Mouse (Mus musculus): ENCODE results near the gene Olfr62. TPM values are rescaled to one million over a fixed set of nuclear protein-coding genes. Genes with fewer than 3 reads are reported as not detected.

The Olfr62 gene
- not detected in 2 replicates for polyA plus RNA-seq (2014; fragmentation: Nextera tagmentation; extraction: Ambion mirVana)

DNA sequence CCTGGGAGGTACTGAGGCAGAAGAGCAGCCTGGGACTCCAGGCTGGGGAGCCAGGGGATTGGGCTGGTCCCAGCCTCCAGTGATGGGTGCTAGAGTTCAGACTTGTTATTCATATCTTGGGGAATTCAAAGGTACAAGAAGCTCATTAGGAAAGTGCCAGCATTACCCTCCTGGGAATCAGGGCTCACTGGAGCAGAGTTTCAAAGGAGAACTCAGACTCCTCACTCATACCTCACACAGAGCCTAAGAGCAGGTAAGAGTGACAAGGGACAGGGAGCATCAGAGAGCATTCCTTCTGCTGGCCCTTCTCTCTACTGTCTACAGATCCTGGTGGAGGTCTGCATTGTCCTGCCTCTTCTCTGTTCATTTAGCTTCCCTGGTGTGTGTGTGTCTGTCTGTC is at the start of gene Olfr62:
Gene Olfr62 (plus strand): TSS at position 301 of the 400 bp plus-strand sequence.
- ATAC-seq (ENCODE audit: insufficient number of reproducible peaks, insufficient read depth, low FRiP score, low read depth), result no peak
- H3K27ac ChIP-seq (replicated peaks in 1 of 2; ENCODE audit: control insufficient read depth in 1 of 2, insufficient read depth in 1 of 2, low read depth in 2 of 2, low read length in 2 of 2), result no peak within 1 kb of the TSS

DNA sequence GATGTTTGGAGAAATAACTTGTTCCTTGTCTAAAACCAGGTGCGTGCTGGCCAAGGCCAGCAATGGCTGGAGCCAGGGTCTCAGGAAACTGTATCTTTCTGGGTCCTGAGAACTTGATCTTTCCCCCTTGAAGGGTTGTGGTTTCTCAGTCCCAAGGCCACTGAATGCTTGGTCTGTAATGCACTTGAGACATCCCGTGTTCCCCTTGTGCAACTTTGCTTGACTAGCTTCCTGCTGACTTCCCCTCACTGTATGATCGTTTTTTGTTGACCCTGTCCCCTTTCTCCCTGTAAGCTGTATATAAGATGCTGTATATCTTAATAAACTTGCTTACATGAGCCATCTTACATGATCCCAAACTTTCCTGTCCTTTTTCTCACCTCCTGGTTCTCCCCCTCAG is 48.9 kb upstream of the Olfr62 start:
- Histone ChIP-seq H3K9me3 (ENCODE audit: control insufficient read depth, low read length) (no peaks in the 10 kb centered on the region), H3K4me1 (ENCODE audit: control insufficient read depth in 2 of 2, insufficient read depth in 2 of 2, low read length in 2 of 2) (no peaks in the 10 kb centered on the region), H3K27ac (replicated peaks in 1 of 2; ENCODE audit: control insufficient read depth in 1 of 2, insufficient read depth in 1 of 2, low read depth in 2 of 2, low read length in 2 of 2) (no peak overlapping the region), H3K4me3 (ENCODE audit: control insufficient read depth in 1 of 2, insufficient read depth in 1 of 2, low read depth in 1 of 2, low read length in 2 of 2) (no peak overlapping the region), H3K9ac (ENCODE audit: low read length) (no peak overlapping the region), H3K36me3 (ENCODE audit: control insufficient read depth, insufficient read depth, low read length) (no peaks in the 10 kb centered on the region), H3K27me3 (ENCODE audit: control insufficient read depth, insufficient read depth, low read length) (peaks cover 31% of the 10 kb centered on the region; the same call in 1 of the 2 replicates), H3K4me2 (ENCODE audit: low read length) (no peak overlapping the region)
- 67% methylated on average over 3 of the region's 3 CpGs for WGBS
- no peak for ATAC-seq (ENCODE audit: insufficient number of reproducible peaks, insufficient read depth, low FRiP score, low read depth)

More for the DNA sequence above, at the start of gene Olfr62:
- H3K9ac ChIP-seq (ENCODE audit: low read length), result no peak within 1 kb of the TSS
- no peaks in the 10 kb centered on the region for H3K9me3 ChIP-seq (ENCODE audit: control insufficient read depth, low read length)
- H3K4me3 ChIP-seq (ENCODE audit: control insufficient read depth in 1 of 2, insufficient read depth in 1 of 2, low read depth in 1 of 2, low read length in 2 of 2), result no peak within 1 kb of the TSS
- H3K4me2 ChIP-seq (ENCODE audit: low read length), result no peak within 1 kb of the TSS
- H3K27me3 ChIP-seq (ENCODE audit: control insufficient read depth, insufficient read depth, low read length), result peaks cover 2% of the 10 kb centered on the region; the same call in 1 of the 2 replicates
- no peaks in the 10 kb centered on the region for H3K36me3 ChIP-seq (ENCODE audit: control insufficient read depth, insufficient read depth, low read length)
- no peaks in the 10 kb centered on the region for H3K4me1 ChIP-seq (ENCODE audit: control insufficient read depth in 2 of 2, insufficient read depth in 2 of 2, low read length in 2 of 2)

DNA sequence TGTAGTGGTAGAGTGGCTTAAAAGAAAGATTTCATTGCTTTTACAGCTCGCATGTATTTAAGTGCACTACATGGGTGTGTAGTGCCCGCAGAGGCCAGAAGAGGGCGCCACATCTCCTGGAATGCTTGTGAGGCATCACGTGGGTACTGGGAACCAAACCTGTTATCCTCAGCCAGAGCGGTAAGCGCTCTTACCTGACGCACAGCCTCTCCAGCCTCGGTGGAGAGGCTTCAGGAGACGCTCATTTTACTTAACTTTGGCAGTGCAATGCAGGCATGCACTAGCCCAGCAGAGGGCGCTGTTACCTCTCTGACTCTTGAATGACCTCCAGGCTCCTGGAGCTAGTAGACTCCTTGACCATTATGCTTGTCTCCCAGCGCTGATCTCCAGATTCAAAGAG is 46.1 kb upstream of the Olfr62 start:
- Histone ChIP-seq H3K4me2 (ENCODE audit: low read length) (no peak overlapping the region), H3K4me1 (ENCODE audit: control insufficient read depth in 2 of 2, insufficient read depth in 2 of 2, low read length in 2 of 2) (no peaks in the 10 kb centered on the region), H3K9me3 (ENCODE audit: control insufficient read depth, low read length) (no peaks in the 10 kb centered on the region), H3K9ac (ENCODE audit: low read length) (no peak overlapping the region), H3K4me3 (ENCODE audit: control insufficient read depth in 1 of 2, insufficient read depth in 1 of 2, low read depth in 1 of 2, low read length in 2 of 2) (no peak overlapping the region), H3K27me3 (ENCODE audit: control insufficient read depth, insufficient read depth, low read length) (peaks cover 27% of the 10 kb centered on the region; the same call in 1 of the 2 replicates), H3K27ac (replicated peaks in 1 of 2; ENCODE audit: control insufficient read depth in 1 of 2, insufficient read depth in 1 of 2, low read depth in 2 of 2, low read length in 2 of 2) (no peak overlapping the region), H3K36me3 (ENCODE audit: control insufficient read depth, insufficient read depth, low read length) (no peaks in the 10 kb centered on the region)
- ATAC-seq (ENCODE audit: insufficient number of reproducible peaks, insufficient read depth, low FRiP score, low read depth), result no peak
- WGBS, result 21% methylated on average over 11 of the region's 11 CpGs

- H3K36me3 ChIP-seq (ENCODE audit: control insufficient read depth, insufficient read depth, low read length), result no peaks in the 10 kb centered on the region
- no peak overlapping the region for H3K27ac ChIP-seq (replicated peaks in 1 of 2; ENCODE audit: control insufficient read depth in 1 of 2, insufficient read depth in 1 of 2, low read depth in 2 of 2, low read length in 2 of 2)
- no peak for ATAC-seq (ENCODE audit: insufficient number of reproducible peaks, insufficient read depth, low FRiP score, low read depth)
- no peak overlapping the region for H3K4me2 ChIP-seq (ENCODE audit: low read length)
- H3K27me3 ChIP-seq (ENCODE audit: control insufficient read depth, insufficient read depth, low read length), result peaks cover 10% of the 10 kb centered on the region; the same call in 1 of the 2 replicates
- no peaks in the 10 kb centered on the region for H3K4me1 ChIP-seq (ENCODE audit: control insufficient read depth in 2 of 2, insufficient read depth in 2 of 2, low read length in 2 of 2)
- WGBS, result 81% methylated on average over 11 of the region's 11 CpGs
- H3K9ac ChIP-seq (ENCODE audit: low read length), result no peak overlapping the region
- 0 out of 2 replicates have a peak, but pooled peaks cover 4% of the 10 kb centered on the region for H3K9me3 ChIP-seq (ENCODE audit: control insufficient read depth, low read length)
- H3K4me3 ChIP-seq (ENCODE audit: control insufficient read depth in 1 of 2, insufficient read depth in 1 of 2, low read depth in 1 of 2, low read length in 2 of 2), result no peak overlapping the region
Measured at GRCm38 (mm10) chr4:118615412-118615811, 43.3 kb upstream of the Olfr62 start.

DNA sequence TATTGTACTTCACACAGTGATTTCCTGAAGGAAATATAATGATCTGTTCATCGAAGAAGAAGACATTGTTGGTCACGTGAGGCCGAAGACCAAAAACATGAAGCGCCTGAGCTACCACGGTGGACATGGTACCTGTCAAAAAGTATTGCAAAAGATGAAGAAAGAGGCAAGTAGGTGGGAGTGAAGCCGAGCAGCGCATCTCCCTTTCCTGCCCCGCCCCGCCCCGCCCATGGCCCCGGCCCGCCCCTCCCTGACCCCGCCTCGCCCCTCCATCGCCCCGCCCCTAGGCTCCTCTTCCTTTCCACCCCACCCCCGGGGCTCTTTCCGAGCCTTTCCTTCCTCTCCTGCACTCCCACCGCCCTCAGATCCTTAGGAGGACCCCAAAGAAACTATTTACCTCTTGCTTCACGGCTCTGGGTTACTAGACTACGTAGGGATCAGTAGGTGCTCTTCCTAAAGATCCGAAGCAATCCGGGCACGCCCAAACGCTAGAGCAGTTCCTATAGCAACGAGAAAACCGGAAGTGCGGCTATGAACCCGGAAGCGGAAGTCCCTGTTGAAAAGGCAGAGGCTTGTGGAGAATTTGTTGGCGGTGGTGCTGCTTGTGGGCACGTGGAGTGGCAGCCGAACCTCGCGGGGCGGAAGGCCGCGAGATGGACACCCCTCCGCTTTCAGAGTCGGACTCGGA is 38.3 kb upstream of the Olfr62 start, which contains the start of the genes Cfap57 and Ebna1bp2:
Gene Cfap57 (minus strand): TSS at position 499 of the 688 bp plus-strand sequence.
Gene Ebna1bp2 (plus strand): TSS at position 521 of the 688 bp plus-strand sequence.
- Histone ChIP-seq H3K27me3 (ENCODE audit: control insufficient read depth, insufficient read depth, low read length) (no peaks in the 10 kb centered on the region), H3K9me3 (ENCODE audit: control insufficient read depth, low read length) (0 out of 2 replicates have a peak, but pooled peaks cover 4% of the 10 kb centered on the region), H3K4me2 (ENCODE audit: low read length) (peak within 1 kb of the TSS; percentile 97), H3K9ac (ENCODE audit: low read length) (peak within 1 kb of the TSS; percentile 80), H3K36me3 (ENCODE audit: control insufficient read depth, insufficient read depth, low read length) (peaks cover 28% of the 10 kb centered on the region), H3K4me1 (ENCODE audit: control insufficient read depth in 2 of 2, insufficient read depth in 2 of 2, low read length in 2 of 2) (peaks cover 3 to 10% of the 10 kb centered on the region in 2 experiments; a peak in 3 of 4 replicates), H3K27ac (replicated peaks in 1 of 2; ENCODE audit: control insufficient read depth in 1 of 2, insufficient read depth in 1 of 2, low read depth in 2 of 2, low read length in 2 of 2) (0 out of 4 replicates have a peak within 1 kb of the TSS, but pooled peaks of 1 of the 2 experiments have one; percentile 20), H3K4me3 (ENCODE audit: control insufficient read depth in 1 of 2, insufficient read depth in 1 of 2, low read depth in 1 of 2, low read length in 2 of 2) (peak within 1 kb of the TSS; percentile 54 to 71)
- 2% methylated on average over 35 of the region's 41 CpGs for WGBS
- ATAC-seq (ENCODE audit: insufficient number of reproducible peaks, insufficient read depth, low FRiP score, low read depth), result peak; percentile 80; the same call in 1 of the 2 replicates

DNA sequence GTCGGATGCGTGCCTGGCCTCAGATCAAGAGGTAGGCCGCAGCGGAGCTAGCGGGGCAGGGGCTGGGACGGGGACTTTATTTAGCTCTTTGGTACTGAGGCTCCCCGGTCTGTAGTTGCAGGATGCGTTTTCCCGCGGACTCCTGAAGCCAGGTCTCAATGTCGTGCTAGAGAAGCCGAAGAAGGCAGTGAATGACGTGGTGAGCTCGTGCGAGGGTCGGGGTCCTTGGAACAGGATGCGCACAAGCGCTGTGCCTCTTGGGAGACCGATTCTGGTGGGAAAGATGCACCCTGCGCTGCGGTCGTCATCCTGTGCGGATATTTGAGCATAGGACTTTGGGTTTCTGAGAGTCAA is 37.8 kb upstream of the Olfr62 start:
- under 1% methylated on average over 23 of the region's 23 CpGs for WGBS
- peak overlapping the region; percentile 54 to 71 for H3K4me3 ChIP-seq (ENCODE audit: control insufficient read depth in 1 of 2, insufficient read depth in 1 of 2, low read depth in 1 of 2, low read length in 2 of 2)
- 0 out of 4 replicates have a peak overlapping the region, but pooled peaks of 1 of the 2 experiments have one; percentile 20 for H3K27ac ChIP-seq (replicated peaks in 1 of 2; ENCODE audit: control insufficient read depth in 1 of 2, insufficient read depth in 1 of 2, low read depth in 2 of 2, low read length in 2 of 2)
- peak; percentile 3; the same call in 1 of the 2 replicates for ATAC-seq (ENCODE audit: insufficient number of reproducible peaks, insufficient read depth, low FRiP score, low read depth)
- peak overlapping the region; percentile 80 for H3K9ac ChIP-seq (ENCODE audit: low read length)
- no peaks in the 10 kb centered on the region for H3K27me3 ChIP-seq (ENCODE audit: control insufficient read depth, insufficient read depth, low read length)
- H3K4me2 ChIP-seq (ENCODE audit: low read length), result peak overlapping the region; percentile 97
- peaks cover 3 to 10% of the 10 kb centered on the region in 2 experiments; a peak in 3 of 4 replicates for H3K4me1 ChIP-seq (ENCODE audit: control insufficient read depth in 2 of 2, insufficient read depth in 2 of 2, low read length in 2 of 2)
- peaks cover 33% of the 10 kb centered on the region for H3K36me3 ChIP-seq (ENCODE audit: control insufficient read depth, insufficient read depth, low read length)
- H3K9me3 ChIP-seq (ENCODE audit: control insufficient read depth, low read length), result 0 out of 2 replicates have a peak, but pooled peaks cover 4% of the 10 kb centered on the region

GRCm38 (mm10) chr4:118621781-118622180 is 37.0 kb upstream of the Olfr62 start:
- H3K36me3 ChIP-seq (ENCODE audit: control insufficient read depth, insufficient read depth, low read length), result peaks cover 42% of the 10 kb centered on the region
- H3K27ac ChIP-seq (replicated peaks in 1 of 2; ENCODE audit: control insufficient read depth in 1 of 2, insufficient read depth in 1 of 2, low read depth in 2 of 2, low read length in 2 of 2), result no peak overlapping the region
- H3K9me3 ChIP-seq (ENCODE audit: control insufficient read depth, low read length), result 0 out of 2 replicates have a peak, but pooled peaks cover 4% of the 10 kb centered on the region
- H3K27me3 ChIP-seq (ENCODE audit: control insufficient read depth, insufficient read depth, low read length), result no peaks in the 10 kb centered on the region
- peaks cover 3 to 10% of the 10 kb centered on the region in 2 experiments; a peak in 3 of 4 replicates for H3K4me1 ChIP-seq (ENCODE audit: control insufficient read depth in 2 of 2, insufficient read depth in 2 of 2, low read length in 2 of 2)
- H3K4me2 ChIP-seq (ENCODE audit: low read length), result peak overlapping the region; percentile 97
- peak overlapping the region; percentile 80 for H3K9ac ChIP-seq (ENCODE audit: low read length)
- ATAC-seq (ENCODE audit: insufficient number of reproducible peaks, insufficient read depth, low FRiP score, low read depth), result no peak
- 79% methylated on average over 9 of the region's 9 CpGs for WGBS
- peak overlapping the region; percentile 54 to 71; a peak in 3 of 4 replicates for H3K4me3 ChIP-seq (ENCODE audit: control insufficient read depth in 1 of 2, insufficient read depth in 1 of 2, low read depth in 1 of 2, low read length in 2 of 2)

All from heart, embryonic 14.5 days (tissue).